Mouse (Mus musculus): ENCODE data around the gene Map4. TPM values are rescaled to one million over a fixed set of nuclear protein-coding genes. Genes with fewer than 3 reads are reported as not detected.
"Not testable (repeated sequence)": the region's sequence is repeated elsewhere in the genome, so short reads cannot be mapped to it uniquely, and the experiment has no call there.

The Map4 gene
- total RNA-seq, 2 experiments from 2014 or later: 283 TPM

DNA sequence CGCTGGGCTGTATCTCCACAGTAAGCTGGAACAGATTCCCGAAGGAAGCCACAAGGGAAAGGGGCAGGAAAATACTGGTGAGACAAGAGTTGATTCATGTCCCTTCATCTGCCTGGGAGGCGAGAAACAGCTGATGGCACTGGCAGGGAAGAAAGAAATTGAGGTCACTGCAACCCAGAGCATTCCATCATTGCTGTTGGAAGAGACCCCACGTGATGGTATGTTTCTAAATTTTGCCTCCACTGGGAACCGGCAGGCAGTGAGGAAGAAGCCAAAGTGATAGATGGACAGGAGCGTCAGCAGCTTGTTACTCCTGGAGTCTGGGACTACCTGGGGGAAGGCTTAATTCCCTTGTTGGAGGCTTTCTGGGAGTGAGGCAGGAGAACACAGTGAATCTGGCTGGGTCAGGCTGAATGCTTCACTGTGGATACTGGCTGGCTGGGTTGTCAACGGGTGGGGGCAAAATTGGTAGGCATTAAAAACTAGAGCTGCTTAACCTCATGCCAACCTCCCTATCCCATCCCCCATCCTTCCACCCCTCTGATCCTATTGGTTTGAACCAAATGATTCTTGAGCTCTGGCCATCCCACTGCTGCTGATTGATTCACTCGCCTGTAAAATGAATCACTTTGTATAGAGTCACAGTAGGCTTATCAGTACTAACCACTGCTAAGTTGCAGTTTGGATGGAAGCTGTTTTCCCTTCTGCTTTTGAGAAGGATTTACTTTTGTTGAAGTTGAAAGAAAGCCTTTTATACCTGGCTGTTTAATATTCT is 122.2 kb downstream of the Map4 start:
- intact Hi-C loops (cut with DNase I): no loop called here
- no peak for DNase-seq (ENCODE audit: low spot score)

DNA sequence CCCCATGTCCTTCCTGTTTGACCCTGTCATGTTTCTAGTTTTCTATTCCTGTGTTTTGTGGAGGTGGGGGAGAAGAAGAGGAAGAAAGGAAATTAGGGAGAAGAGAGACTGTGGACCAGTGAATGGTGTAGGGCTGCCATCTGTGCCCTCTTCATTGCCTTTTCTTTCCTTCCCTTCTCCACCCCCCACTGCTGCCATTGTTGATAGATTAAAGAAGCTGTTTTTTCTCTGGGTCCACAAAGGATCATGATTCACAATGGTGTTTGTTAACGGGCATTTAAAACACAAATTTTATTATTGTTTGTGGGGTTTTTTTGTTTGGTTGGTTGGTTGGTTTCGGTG is 122.8 kb downstream of the Map4 start:
- DNase-seq (ENCODE audit: low spot score): no peak
- intact Hi-C loops (cut with DNase I): no loop called here

DNA sequence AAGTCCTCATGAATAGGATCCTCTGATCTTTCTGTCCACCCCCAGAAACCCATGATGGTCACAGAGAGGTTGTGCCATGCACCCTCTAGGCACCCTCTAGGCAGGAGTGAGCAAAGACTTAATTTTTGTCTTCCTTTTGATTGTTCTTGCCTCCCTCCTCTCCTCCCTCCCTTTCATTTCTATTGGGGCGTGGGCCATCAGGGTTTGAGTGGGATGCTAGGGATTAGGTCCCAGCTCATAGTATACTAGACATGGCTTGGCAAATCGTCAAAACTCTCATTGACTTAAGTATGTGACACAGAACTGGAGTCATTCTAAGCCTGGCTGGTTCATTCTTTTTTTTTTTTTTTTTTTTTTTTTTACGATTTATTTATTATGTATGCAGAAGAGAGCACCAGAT is 123.5 kb downstream of the Map4 start:
- DNase-seq (ENCODE audit: low spot score): no peak
- intact Hi-C loops (cut with DNase I): no loop called here

DNA sequence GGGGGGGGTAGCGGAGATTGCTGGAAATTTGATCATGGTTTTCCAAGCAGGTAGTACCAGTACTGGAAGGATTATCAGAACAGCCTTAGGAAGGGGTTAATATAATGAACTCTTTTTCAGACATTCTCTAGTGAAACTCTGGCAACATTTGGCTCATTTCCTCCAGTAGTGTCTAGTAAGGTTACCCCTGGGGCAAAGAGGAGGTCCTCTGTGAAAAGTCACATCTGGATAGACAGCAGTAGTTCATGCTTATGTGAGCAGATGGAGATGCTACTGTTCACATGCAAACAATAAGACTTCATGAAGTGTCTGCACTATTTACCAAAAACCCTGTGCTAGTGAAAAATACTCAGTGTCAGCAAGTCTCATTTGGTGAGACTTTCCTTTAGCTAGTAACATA is 125.9 kb downstream of the Map4 start:
- intact Hi-C loops (cut with DNase I): no loop called here
- no peak for DNase-seq (ENCODE audit: low spot score)

DNA sequence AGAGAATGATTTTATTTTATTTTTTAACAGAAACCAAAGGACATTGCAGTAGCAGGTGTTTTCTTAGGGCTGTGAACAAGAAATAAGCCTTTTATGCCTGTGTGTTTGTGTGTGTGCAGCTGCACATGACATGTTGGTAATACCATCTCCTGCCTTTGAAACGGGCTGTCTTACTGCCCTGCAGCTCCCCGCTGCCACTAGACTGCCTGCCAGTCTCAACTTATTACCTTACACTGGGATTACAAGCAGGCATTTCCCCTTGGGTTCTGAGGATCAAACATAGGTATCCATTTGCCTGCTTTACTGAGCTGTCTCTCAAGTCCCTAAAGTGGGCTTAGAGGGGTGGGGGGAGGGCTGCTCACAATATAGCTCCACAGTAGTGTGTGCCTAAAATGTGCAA is 129.5 kb downstream of the Map4 start:
- intact Hi-C loops (cut with DNase I): no loop called here
- no peak for DNase-seq (ENCODE audit: low spot score)

DNA sequence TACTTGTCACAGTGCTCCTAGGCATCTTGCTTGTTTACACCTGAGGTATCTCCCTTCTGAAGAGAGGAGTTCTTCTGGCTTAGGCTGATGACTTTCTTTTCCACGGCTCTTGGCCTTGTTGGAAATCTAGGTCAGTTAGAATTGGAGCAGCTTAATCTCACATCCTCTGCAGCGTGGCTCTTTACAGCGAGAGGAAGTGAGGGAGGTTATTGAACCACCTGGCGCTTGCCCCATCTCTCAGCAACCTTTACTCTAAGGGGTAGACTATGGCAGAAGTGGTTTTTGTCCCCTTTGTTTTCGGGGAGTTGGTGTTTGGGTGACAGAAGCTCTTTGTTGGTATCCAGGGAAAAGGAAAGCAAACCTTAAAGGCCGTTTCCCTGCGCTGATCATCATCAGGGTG is 131.1 kb downstream of the Map4 start:
- DNase-seq (ENCODE audit: low spot score): no peak
- intact Hi-C loops (cut with DNase I): no loop called here

DNA sequence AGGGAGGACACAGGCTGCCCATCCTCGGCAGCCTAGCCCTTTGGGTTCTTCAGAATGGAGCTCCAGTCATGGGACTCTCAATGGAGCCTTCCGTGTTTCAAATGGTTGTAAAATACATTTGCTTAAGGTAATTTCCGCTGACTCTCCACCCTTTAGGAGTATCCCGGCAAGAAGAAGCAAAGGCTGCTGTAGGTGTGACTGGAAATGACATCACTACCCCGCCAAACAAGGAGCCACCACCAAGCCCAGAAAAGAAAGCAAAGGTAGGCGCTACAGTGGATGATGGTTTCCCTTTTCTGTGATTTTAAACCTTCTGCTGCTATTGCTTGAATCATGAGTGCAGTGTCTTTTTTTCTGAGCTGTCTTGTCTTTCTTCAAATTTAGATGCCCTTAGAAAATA is 131.6 kb downstream of the Map4 start:
- intact Hi-C loops (cut with DNase I): no loop called here
- DNase-seq (ENCODE audit: low spot score): no peak

DNA sequence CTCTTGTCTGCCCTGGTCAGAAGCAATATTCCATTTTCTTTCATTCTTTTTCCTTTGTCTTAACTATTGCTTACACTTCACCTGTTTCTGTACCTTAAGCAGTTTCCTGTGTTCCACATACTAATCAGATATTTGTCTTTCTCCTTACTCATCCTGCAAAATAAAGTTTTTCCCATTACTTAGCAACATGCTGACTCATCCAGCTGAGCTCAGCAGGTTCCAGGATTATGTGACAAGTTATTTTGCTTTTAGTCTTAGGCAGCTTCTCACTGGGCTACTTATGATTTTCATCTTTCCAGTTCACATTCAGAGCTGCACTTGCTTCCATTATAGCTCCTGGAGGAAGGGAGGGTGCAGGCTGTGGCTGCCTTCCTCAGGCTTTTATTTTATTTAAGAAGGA is 133.4 kb downstream of the Map4 start:
- intact Hi-C loops (cut with DNase I): no loop called here
- no peak for DNase-seq (ENCODE audit: low spot score)

DNA sequence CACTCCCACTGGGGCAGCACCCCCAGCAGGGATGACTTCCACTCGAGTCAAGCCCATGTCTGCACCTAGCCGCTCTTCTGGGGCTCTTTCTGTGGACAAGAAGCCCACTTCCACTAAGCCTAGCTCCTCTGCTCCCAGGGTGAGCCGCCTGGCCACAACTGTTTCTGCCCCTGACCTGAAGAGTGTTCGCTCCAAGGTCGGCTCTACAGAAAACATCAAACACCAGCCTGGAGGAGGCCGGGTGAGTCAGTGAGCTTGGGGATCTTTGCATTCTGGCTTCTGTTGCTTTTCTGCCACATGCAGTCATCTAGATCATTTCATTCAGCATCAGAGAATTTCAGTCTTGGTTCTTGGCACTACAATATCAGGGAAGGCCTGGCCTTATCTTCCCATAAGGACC is 137.5 kb downstream of the Map4 start:
- intact Hi-C loops (cut with DNase I): no loop called here
- no peak for DNase-seq (ENCODE audit: low spot score)

DNA sequence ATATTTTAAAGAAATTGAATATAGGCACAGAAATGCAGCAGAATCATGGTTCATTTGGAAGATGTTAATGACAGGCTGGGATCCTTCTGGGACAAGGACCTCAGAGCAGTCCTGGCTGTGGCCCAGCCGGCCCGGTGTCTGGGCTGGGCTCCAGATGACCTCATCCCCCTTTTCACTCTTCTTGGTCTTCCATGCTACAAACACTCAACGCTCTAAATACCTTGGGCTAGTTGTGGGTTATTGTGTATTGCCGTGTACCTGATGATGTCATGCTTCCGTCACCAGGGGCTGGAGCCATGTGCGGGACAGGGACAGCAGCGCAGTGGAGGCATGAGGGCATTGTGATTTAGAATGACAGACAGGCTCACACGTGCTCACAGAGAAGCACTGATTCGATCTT is 139.1 kb downstream of the Map4 start:
- intact Hi-C loops (cut with DNase I): loop anchor here (5.0 kb wide), 1 partner anchor 138 kb away; the partner anchor contains the start of gene Map4
- DNase-seq (ENCODE audit: low spot score): peak; percentile 51

DNA sequence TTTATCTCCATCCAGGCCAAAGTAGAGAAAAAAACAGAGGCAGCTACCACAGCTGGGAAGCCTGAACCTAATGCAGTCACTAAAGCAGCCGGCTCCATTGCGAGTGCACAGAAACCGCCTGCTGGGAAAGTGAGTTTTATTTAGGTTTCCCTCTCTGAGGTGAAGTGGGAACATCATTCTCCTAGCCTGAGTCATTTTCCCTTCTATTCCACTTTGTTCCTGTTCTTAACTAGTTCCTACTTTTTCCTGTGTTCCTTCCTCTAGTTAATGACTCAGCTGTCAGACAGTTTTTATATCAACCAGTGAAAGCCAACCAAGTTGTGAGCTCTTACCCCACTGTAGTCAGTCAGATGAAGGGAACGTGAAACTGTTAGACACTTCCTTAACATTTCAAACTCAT is 139.8 kb downstream of the Map4 start:
- DNase-seq (ENCODE audit: low spot score): no peak
- intact Hi-C loops (cut with DNase I): loop anchor here (5.0 kb wide), 1 partner anchor 139 kb away; the partner anchor contains the start of gene Map4

DNA sequence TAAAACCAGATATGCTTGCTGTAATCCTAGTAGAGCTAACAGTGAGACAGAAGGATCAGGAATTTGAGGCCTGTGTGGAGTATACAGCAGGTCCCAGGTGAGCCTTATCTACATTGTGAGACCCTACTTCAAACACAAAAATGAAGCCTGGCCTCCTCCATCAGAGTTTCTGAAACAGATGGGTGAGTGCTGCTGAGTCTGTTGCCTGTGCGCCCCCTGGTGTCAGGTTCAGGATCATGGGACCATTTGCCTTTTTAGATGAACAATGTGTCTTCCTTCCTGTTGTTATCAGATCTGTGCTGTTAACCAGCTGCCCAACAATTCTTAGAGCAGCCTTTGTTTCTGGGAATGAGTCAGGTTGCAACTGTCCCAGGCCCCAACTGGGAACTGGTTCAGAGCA is 140.6 kb downstream of the Map4 start:
- intact Hi-C loops (cut with DNase I): loop anchor here (1.0 to 5.0 kb wide), 3 partner anchors 87 to 180 kb away; partner anchors contain the start of gene Map4

DNA sequence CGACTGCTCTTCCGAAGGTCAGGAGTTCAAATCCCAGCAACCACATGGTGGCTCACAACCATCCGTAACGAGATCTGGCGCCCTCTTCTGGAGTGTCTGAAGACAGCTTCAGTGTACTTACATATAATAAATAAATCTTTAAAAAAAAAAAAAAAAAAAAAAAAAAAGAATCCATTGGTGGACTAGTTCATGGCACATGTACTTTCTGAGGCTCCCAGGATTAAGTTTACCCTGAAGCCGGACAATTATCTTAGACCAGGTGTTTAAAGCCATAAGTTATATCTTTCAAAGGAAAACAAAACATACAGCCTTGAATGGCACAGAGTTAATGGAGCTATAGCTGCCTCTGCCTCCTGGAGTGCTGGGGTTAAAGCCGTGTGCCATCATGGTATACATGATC is 145.2 kb downstream of the Map4 start:
- intact Hi-C loops (cut with DNase I): not testable (repeated sequence)

More for the DNA sequence above, 140.6 kb downstream of the Map4 start:
- DNase-seq (ENCODE audit: low spot score): no peak

DNA sequence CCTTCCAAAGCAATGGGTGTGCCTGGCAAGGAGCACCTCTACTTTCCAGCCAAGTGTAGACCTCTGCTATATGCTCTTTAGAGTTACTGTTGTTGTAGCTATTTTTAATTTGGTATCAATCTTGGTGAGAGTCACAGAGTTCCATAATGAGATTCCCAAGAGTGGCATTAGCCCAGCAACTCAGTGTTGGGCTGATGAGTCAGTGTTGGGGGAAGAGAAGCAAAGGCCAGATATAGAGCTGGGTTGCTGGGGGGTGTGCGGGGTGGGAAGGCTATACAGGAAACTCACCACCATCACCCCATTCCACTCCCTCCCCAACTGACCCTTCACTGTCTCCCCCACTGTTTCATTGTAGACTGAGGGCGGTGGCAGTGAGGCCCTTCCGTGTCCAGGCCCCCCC is 149.8 kb downstream of the Map4 start:
- intact Hi-C loops (cut with DNase I): no loop called here
- DNase-seq (ENCODE audit: low spot score): no peak

More for the DNA sequence above, 145.2 kb downstream of the Map4 start:
- not testable (repeated sequence) for DNase-seq (ENCODE audit: low spot score)

DNA sequence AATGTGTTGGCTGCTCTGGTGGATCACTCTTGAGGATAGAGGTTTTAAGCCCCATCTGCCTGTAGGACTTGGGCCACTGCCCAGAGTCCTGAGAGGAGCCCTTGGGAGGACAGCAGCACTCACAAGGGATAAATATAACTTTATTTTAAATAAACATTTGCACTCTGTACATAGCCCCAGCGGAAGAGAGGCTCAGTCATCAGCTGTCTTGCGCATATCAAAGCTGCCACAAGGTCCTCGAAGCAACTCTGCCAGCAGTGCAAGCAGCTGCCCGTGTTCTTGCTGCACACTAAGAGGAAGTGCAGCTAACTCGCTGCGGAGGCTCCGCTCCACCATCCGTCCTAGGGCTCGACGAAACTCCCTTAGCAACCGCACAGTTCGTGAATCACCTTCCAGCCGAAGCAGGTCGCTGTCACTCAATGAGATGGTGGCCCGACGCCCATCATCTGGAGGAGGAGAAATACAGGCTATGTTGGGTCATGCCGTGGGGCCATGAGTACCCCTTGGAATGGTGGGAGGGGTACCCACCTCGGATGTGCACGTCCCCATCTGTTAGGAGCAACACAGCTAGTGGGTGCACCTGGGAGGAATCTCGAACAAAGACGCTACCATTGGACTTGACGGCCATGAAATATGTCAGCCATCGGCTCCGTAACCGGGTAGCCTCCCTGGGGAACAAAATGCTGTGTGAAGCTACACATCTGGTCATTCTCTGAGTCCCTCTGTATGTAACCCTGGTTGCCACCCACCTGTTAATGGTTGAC is 153.1 kb downstream of the Map4 start:
- no peak for DNase-seq (ENCODE audit: low spot score)
- intact Hi-C loops (cut with DNase I): no loop called here

DNA sequence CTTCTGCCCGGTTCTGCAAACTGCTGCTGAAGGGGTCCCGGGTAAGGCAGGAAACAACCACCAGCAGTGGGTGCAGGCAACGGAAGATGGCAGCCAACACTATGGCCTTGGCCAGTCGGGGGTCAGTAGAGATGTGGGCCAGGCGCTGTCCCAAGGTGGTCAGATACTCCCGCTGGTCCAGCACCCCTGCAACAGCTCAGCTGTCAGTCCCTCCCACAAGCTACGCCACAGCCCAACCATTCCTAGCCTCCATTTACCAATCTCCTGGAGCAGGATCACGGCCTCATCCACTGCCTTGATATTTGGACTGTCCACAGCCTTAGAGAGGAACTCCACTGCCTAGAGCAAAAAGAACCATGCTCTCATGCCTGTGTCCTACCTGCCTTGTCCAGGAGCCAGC is 154.4 kb downstream of the Map4 start:
- no peak for DNase-seq (ENCODE audit: low spot score)
- intact Hi-C loops (cut with DNase I): no loop called here

DNA sequence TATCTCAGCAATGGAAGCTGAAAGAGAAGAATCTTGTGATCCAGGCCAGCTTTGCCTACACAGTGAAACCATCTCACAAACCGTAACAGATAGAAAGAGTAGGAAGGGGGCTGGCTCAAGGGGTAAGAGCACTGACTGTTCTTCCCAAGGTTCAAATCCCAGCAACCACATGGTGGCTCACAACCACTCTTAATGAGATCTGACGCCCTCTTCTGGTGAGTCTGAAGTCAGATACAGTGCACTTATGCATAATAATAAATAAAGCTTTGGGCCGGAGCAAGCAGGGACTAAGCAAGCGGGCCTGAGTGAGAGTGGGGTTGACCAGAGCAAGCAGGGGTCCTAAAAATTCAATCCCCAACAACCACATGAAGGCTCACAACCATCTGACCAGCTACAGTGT is 162.0 kb downstream of the Map4 start:
- intact Hi-C loops (cut with DNase I): no loop called here
- DNase-seq (ENCODE audit: low spot score): no peak

DNA sequence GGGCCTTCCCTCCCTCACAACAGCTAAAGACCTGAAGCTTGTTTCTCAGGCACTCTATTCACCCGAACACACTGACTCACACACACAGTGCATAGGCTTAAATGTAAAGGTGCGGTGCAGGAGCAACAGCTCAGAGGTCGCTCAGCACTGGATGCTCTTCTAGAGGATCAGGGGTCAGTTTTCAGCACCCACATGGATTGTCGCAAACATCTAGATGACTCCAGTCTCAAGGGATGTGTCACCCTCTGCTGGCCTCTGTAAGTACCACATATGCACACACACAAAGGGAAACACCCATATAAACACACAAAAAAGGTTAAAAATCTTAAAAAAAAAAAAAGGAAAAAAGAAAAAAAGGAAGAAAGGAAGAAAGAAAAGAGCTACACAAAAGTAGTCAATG is 163.5 kb downstream of the Map4 start:
- no peak for DNase-seq (ENCODE audit: low spot score)
- intact Hi-C loops (cut with DNase I): loop anchor here (5.0 kb wide), 1 partner anchor 112 kb away; no protein-coding TSS in a partner anchor

DNA sequence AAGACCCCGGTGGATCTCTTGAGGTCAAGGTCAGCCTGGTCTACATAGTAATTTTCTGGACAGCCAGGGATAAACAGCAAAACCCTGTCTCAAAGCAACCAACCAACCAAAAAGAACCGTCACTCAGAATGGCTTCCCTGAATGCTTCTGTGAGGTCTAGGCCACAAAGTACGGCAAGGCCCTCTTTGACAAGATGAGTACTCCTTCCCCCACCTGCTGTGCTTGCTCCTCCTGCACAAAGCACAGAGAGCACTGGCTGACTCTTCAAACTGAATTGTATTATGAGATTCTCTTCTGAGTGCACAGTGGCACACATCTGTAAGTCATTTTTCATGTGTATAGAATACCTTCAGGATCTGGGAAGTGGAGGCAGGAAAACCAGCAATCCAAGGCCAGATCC is 166.5 kb downstream of the Map4 start:
- DNase-seq (ENCODE audit: low spot score): no peak
- intact Hi-C loops (cut with DNase I): loop anchor here (5.0 kb wide), 1 partner anchor 115 kb away; no protein-coding TSS in a partner anchor

DNA sequence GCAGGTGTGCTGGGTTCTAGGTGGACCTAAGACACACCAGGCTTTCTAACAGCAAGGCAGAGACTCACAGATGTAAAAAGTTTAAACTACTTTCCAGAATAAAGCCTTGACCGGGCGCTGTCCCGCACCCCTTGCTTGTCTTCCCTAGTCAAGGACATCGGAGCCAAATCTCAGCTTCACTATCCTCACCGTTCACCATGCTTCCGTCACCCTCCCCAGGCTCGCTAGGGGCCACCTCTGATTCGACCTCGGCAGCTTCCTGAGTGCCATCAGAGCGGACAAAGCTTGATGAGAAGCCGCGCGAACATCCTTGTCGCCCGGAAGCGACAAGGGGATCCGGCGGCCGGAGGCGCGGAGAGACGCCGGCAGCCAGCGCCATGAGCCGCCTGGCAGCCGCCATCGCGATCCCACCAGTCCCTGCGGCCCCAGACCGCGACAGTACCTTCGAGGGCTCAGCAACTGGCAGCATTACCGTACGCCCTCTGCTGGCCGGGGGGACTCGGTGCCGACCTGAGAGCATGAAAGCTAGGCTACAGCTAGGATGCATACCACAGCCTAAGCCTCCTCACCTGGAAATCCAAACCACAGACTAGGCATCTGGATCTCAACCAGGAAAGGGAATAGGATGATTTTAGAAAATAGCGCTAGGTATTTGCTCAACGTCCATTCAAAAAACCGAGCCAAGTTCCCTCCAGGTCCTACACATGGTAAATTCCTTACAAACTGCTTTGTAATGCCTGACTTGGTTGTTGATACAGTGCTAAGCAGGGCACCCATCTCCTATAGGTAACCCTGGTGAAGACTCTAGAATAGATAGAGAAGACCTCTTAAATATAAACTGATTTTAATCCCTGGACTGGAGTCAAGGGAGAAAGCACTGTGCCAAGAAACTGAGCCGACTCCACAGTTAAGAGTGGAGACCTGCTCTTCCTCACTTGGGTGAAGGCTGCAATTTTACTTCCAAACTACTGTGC is 169.7 kb downstream of the Map4 start:
- intact Hi-C loops (cut with DNase I): loop anchor here (1.0 kb wide), 1 partner anchor 209 kb away; no protein-coding TSS in a partner anchor
- DNase-seq (ENCODE audit: low spot score): peak; percentile 75

Data from heart, postnatal 25 days (tissue).